Mouse (Mus musculus): ENCODE measurements around the gene Rbm20.

- TF ChIP-seq CTCF (IDR thresholded peaks at IDR 0.05; ENCODE audit: low read depth), result peak; percentile 57
- no peak for TF ChIP-seq EP300 (IDR thresholded peaks at IDR 0.05; ENCODE audit: low read depth)
Observed at GRCm38 (mm10) chr19:53821241-53822120, 144.4 kb downstream of the Rbm20 start.
